Mouse (Mus musculus) erythroblast, embryonic 14.5 days (primary cell): ENCODE results near the gene Cck. TPM values are rescaled to one million over a fixed set of nuclear protein-coding genes. Genes with fewer than 3 reads are reported as not detected.

ENCODE experiments used
- H3K27me3 ChIP-seq: 2 replicates; pipeline ENCODE4 v1.6.1; 2012; ENCODE audit warnings: inconsistent platforms; ENCODE audit not compliant: control insufficient read depth
- H3K36me3 ChIP-seq: 2 replicates; pipeline ENCODE4 v1.6.1; 2012; ENCODE audit warnings: mild to moderate bottlenecking, inconsistent platforms; ENCODE audit not compliant: control insufficient read depth
- H3K4me1 ChIP-seq: 2 replicates; pipeline ENCODE4 v1.6.1; 2012; ENCODE audit warnings: inconsistent platforms; ENCODE audit not compliant: control insufficient read depth
- H3K4me3 ChIP-seq: replicated peaks from 2 replicates; pipeline ENCODE3; 2012; ENCODE audit warnings: moderate library complexity, mild to moderate bottlenecking, inconsistent platforms
- H3K9me3 ChIP-seq: 2 replicates; pipeline ENCODE4 v1.6.1; 2012; ENCODE audit warnings: low read length, inconsistent platforms, mixed read lengths; ENCODE audit not compliant: control insufficient read depth
- GATA1 ChIP-seq: IDR thresholded peaks from 2 replicates; pipeline ENCODE4 v1.6.1; 2012; ENCODE audit warnings: low read length, inconsistent platforms, mixed read lengths
- TAL1 ChIP-seq: IDR thresholded peaks from 3 replicates; pipeline ENCODE4 v1.6.1; 2012; ENCODE audit warnings: low read length, inconsistent platforms, mixed read lengths
- polyA plus RNA-seq: library from polyadenylated mRNA; stranded (reverse); fragments of >175 nt; gene quantifications from 2 replicates; pipeline ENCODE4 v1.2.3, GENCODE M21; 2012

Cck gene
- polyA plus RNA-seq, 1 experiment, result not detected

DNA sequence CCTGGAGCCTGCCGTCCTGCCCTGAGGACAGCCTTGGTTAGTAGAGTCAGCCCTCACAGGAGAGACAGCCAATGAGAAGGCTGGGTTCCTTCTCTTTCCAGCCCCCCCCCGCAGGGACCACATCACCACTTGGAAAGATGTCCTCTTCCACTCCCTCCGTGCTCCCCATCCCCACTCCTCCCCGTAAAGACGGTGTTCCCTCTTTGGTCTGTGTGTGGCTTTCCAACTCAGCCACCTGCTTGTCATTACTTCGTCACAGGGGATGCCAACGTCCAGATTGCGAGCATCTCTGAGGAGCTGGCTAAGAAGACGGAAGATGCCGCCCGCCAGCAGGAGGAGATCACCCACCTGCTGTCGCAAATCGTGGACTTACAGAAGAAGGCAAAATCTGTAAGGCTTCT, 49.1 kb downstream of the Cck start:
- H3K27me3 ChIP-seq, result no peaks in the 10 kb centered on the region
- TF ChIP-seq GATA1 (no peak), TAL1 (no peak)
- H3K36me3 ChIP-seq, result peaks cover 82% of the 10 kb centered on the region
- H3K9me3 ChIP-seq, result peaks cover 7% of the 10 kb centered on the region
- peaks cover 36% of the 10 kb centered on the region for H3K4me1 ChIP-seq
- H3K4me3 ChIP-seq, result no peak overlapping the region

DNA sequence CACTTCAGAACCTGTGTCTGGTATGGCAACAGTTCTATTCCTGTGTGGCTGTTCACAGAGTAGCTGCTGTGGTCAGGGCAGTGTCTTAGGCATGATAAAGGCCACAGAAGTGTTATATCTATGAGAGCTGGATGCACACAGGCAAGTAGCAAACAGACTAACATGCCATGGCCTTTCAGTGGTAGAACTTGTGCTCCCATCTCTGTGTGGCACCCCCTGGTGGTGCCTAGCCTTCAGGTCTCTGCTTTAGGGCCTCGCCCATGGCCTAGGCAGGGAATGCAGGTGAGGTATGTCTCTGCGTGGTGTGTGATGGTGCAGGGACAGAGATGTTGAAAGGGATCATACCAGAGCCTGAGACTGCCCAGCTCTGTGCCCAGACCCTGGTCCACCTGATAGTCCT, 50.1 kb downstream of the Cck start:
- peaks cover 7% of the 10 kb centered on the region for H3K9me3 ChIP-seq
- peaks cover 74% of the 10 kb centered on the region for H3K36me3 ChIP-seq
- no peak overlapping the region for H3K4me3 ChIP-seq
- H3K27me3 ChIP-seq, result no peaks in the 10 kb centered on the region
- H3K4me1 ChIP-seq, result peaks cover 26% of the 10 kb centered on the region
- no peak for TF ChIP-seq TAL1
- TF ChIP-seq GATA1, result no peak

DNA sequence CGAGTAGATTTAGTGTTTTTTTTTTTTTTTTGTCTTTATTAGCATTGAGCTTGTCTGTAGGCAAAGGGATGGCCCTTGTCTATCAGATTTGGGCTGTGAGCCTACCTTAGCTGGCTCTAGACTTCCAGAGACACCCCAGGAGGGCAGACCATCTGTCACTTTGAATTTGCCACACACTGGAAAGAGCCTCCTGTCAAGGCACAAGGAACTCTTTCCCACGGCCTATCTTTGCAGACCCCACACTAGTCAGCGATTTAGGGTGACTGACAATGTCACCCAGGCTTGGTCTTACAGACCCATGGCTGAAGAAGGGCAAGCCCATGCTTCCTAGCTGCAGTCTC, 51.2 kb downstream of the Cck start:
- TF ChIP-seq TAL1 (no peak), GATA1 (no peak)
- Histone ChIP-seq H3K9me3 (peaks cover 7% of the 10 kb centered on the region), H3K4me1 (peaks cover 25% of the 10 kb centered on the region), H3K27me3 (no peaks in the 10 kb centered on the region), H3K4me3 (no peak overlapping the region), H3K36me3 (peaks cover 69% of the 10 kb centered on the region)

DNA sequence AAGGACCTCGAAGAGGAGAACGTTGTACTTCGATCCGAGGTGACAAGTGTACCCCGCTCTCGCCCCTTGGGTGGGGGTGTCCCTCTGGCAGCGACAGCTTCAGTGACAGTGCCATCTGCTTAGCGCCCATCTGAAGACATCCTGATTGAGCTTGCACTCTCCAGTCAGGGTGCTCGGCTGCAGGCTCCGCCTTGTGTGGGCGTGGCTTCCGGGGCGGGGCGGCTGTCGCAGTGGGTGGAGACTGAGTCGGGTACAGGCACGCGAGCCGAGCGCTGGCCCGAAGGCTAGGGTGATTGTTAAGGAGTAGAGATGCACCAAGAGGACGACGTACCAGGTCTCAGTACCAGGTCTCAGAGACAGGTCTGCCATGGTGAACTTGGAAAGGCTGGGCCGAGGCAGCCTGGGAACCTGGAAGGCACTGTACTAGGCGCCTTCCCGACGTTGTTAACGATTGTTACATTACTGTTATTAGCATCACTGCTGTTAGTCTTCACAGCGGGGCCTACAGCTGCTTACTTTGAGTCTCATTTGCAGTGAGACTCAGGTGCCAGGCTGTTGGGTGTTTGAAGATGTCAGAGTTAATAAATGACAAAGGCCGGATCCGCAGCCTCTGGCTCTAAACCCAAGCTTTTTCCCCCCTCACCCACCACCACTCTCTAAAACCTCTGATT, 51.7 kb downstream of the Cck start:
- peaks cover 7% of the 10 kb centered on the region for H3K9me3 ChIP-seq
- H3K27me3 ChIP-seq, result no peaks in the 10 kb centered on the region
- peaks cover 64% of the 10 kb centered on the region for H3K36me3 ChIP-seq
- TF ChIP-seq TAL1 (no peak), GATA1 (no peak)
- H3K4me3 ChIP-seq, result no peak overlapping the region
- peaks cover 25% of the 10 kb centered on the region for H3K4me1 ChIP-seq

DNA sequence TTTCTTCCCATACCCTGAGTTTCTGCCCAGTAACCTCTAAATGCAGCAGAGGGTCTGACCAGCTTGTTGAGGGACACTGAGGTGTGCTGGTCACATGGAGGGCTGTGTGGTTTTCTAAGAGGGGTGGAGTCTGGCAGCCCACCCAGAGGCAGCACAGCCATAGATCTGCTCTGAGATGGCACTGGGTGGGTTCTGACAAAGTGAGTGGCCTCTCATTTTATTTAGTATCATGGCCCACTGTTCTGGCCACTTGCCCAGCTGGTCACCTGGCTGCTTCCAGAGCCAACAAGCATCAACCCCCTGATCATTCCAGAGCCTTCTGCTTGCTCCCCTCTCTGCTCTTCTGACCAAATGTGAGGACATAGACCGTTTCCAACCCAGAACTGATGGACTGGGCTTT, 53.3 kb downstream of the Cck start:
- Histone ChIP-seq H3K9me3 (peaks cover 7% of the 10 kb centered on the region), H3K4me1 (peaks cover 27% of the 10 kb centered on the region), H3K36me3 (peaks cover 48% of the 10 kb centered on the region), H3K27me3 (no peaks in the 10 kb centered on the region), H3K4me3 (no peak overlapping the region)
- no peak for TF ChIP-seq TAL1
- TF ChIP-seq GATA1, result no peak

Other genes with a start within 250 kb of the Cck start
- gene Ulk4, start 218.5 kb downstream of the Cck start, polyA plus RNA-seq, result 0.11 and 0.16 TPM in 2 replicates
- 0.83 and 1.2 TPM in 2 replicates for gene Trak1, start 198.2 kb downstream of the Cck start, polyA plus RNA-seq
- gene Lyzl4, start 146.4 kb upstream of the Cck start, polyA plus RNA-seq, result not detected in 2 replicates
- not detected in 2 replicates for gene Vipr1, start 147.0 kb upstream of the Cck start, polyA plus RNA-seq
- gene Sec22c, start 209.8 kb upstream of the Cck start, polyA plus RNA-seq, result 0.28 and 0.31 TPM in 2 replicates
- gene Ss18l2, start 214.6 kb upstream of the Cck start, polyA plus RNA-seq, result 1.8 and 3.0 TPM in 2 replicates
- gene Nktr, start 223.5 kb upstream of the Cck start, polyA plus RNA-seq, result 1.1 and 1.8 TPM in 2 replicates